Mouse (Mus musculus): ENCODE measurements at regions not wholly inside any gene's neighbourhood (a gene's known extent, or its start where the extent isn't known, plus 50 kb on each side); places are given as distances from the start of the nearest gene placed in this dataset.

- WGBS = 88% methylated on average over 9 of the region's 9 CpGs
- Histone ChIP-seq H3K4me2 (ENCODE audit: low read length) (no peak overlapping the region), H3K36me3 (ENCODE audit: control insufficient read depth, insufficient read depth, low read length) (no peaks in the 10 kb centered on the region), H3K9ac (ENCODE audit: low read depth, low read length) (no peak overlapping the region), H3K4me3 (ENCODE audit: low read depth, low read length) (no peak overlapping the region), H3K9me3 (replicated peaks; ENCODE audit: control insufficient read depth, low read length, poor library complexity, severe bottlenecking) (no peaks in the 10 kb centered on the region), H3K27ac (ENCODE audit: low read length) (no peak overlapping the region), H3K4me1 (ENCODE audit: control insufficient read depth, insufficient read depth, low read length) (peaks cover 3% of the 10 kb centered on the region; the same call in 1 of the 2 replicates), H3K27me3 (ENCODE audit: control insufficient read depth, insufficient read depth, low read depth, low read length) (no peaks in the 10 kb centered on the region)
- ATAC-seq = no peak
These were observed 87.2 kb upstream of the Slc22a12 start for GRCm38 (mm10) chr19:6629911-6630612.

DNA sequence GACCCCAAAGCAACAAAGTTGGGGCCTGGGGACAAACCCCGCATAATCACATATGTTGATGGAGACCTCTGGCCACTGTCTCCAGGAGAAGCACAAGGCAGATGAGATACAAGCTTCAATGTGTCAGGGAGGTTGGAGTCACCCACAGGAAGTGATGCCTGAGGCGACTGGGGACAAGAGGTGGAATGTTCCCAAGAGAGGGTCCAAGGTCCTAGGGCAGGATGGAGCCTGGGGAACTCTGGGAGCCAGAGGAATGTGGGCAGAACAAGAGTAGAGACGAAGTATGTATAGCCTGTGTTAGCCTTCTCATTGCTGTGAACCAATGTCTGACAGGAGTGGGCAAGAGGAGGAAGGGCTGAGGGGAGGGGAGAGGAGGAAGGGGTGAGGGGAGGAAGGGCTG, 82.7 kb upstream of the Slc22a12 start:
- no peaks in the 10 kb centered on the region for H3K4me1 ChIP-seq (ENCODE audit: control insufficient read depth, insufficient read depth, low read length)
- H3K4me2 ChIP-seq (ENCODE audit: low read length) = no peak overlapping the region
- H3K27ac ChIP-seq (ENCODE audit: low read length) = no peak overlapping the region
- H3K9ac ChIP-seq (ENCODE audit: low read depth, low read length) = no peak overlapping the region
- H3K36me3 ChIP-seq (ENCODE audit: control insufficient read depth, insufficient read depth, low read length) = no peaks in the 10 kb centered on the region
- H3K4me3 ChIP-seq (ENCODE audit: low read depth, low read length) = no peak overlapping the region
- H3K9me3 ChIP-seq (replicated peaks; ENCODE audit: control insufficient read depth, low read length, poor library complexity, severe bottlenecking) = no peaks in the 10 kb centered on the region
- H3K27me3 ChIP-seq (ENCODE audit: control insufficient read depth, insufficient read depth, low read depth, low read length) = no peaks in the 10 kb centered on the region
- ATAC-seq = no peak
- 73% methylated on average over 3 of the region's 3 CpGs for WGBS

DNA sequence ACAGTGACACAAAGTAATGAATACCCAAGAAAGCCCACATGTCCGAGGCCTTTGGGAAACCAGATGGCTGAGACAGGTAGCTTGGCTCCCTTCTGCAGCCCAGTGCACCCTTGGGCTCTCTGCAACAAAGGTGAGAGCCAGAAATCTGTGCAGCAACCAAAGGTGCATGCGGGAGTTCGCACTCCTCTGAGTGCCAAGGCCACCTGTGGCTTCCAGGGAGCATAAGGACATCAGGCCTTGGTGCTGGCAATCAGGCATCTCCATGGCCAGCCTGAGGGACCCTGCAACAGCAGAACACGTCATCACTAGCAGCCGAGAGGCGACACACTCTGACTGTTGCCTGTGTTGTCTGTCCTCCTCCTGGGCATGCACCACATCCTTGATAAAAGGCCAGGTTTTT, 78.2 kb upstream of the Slc22a12 start:
- no peak for ATAC-seq
- Histone ChIP-seq H3K27ac (ENCODE audit: low read length) (no peak overlapping the region), H3K27me3 (ENCODE audit: control insufficient read depth, insufficient read depth, low read depth, low read length) (no peaks in the 10 kb centered on the region), H3K4me3 (ENCODE audit: low read depth, low read length) (no peak overlapping the region), H3K9me3 (replicated peaks; ENCODE audit: control insufficient read depth, low read length, poor library complexity, severe bottlenecking) (no peaks in the 10 kb centered on the region), H3K9ac (ENCODE audit: low read depth, low read length) (no peak overlapping the region), H3K4me1 (ENCODE audit: control insufficient read depth, insufficient read depth, low read length) (no peaks in the 10 kb centered on the region), H3K36me3 (ENCODE audit: control insufficient read depth, insufficient read depth, low read length) (no peaks in the 10 kb centered on the region), H3K4me2 (ENCODE audit: low read length) (no peak overlapping the region)
- 93% methylated on average over 6 of the region's 6 CpGs for WGBS

DNA sequence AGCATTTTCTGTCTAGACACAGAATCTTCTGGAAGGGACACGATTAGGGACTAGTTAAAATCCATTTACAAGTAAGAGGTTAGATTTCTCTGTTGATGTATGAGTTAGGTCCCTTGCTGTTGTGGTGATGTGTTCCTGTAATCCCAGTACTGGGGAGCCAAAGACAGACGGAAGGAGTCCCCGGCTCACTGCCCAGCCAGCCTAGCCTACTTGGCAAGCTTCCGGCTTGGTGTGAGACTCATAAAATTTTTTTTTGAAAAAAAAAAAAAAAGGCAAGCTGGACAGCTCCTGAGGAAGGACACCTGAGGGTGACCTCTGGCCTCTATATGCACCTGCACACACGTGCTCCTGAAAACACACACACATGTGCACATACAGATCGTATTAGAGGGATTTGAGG, 76.7 kb upstream of the Slc22a12 start:
- H3K4me3 ChIP-seq (ENCODE audit: low read depth, low read length) = no peak overlapping the region
- ATAC-seq = no peak
- H3K4me2 ChIP-seq (ENCODE audit: low read length) = no peak overlapping the region
- no peak overlapping the region for H3K27ac ChIP-seq (ENCODE audit: low read length)
- H3K27me3 ChIP-seq (ENCODE audit: control insufficient read depth, insufficient read depth, low read depth, low read length) = no peaks in the 10 kb centered on the region
- WGBS = 78% methylated on average over 6 of the region's 6 CpGs
- no peak overlapping the region for H3K9ac ChIP-seq (ENCODE audit: low read depth, low read length)
- no peaks in the 10 kb centered on the region for H3K4me1 ChIP-seq (ENCODE audit: control insufficient read depth, insufficient read depth, low read length)
- no peaks in the 10 kb centered on the region for H3K9me3 ChIP-seq (replicated peaks; ENCODE audit: control insufficient read depth, low read length, poor library complexity, severe bottlenecking)
- H3K36me3 ChIP-seq (ENCODE audit: control insufficient read depth, insufficient read depth, low read length) = no peaks in the 10 kb centered on the region

- WGBS = 73% methylated on average over 5 of the region's 5 CpGs
- H3K4me1 ChIP-seq (ENCODE audit: control insufficient read depth, insufficient read depth, low read length) = no peaks in the 10 kb centered on the region
- H3K9ac ChIP-seq (ENCODE audit: low read depth, low read length) = no peak overlapping the region
- H3K27ac ChIP-seq (ENCODE audit: low read length) = no peak overlapping the region
- H3K9me3 ChIP-seq (replicated peaks; ENCODE audit: control insufficient read depth, low read length, poor library complexity, severe bottlenecking) = no peaks in the 10 kb centered on the region
- H3K4me2 ChIP-seq (ENCODE audit: low read length) = no peak overlapping the region
- H3K36me3 ChIP-seq (ENCODE audit: control insufficient read depth, insufficient read depth, low read length) = no peaks in the 10 kb centered on the region
- ATAC-seq = no peak
- no peak overlapping the region for H3K4me3 ChIP-seq (ENCODE audit: low read depth, low read length)
- no peaks in the 10 kb centered on the region for H3K27me3 ChIP-seq (ENCODE audit: control insufficient read depth, insufficient read depth, low read depth, low read length)
These were observed 73.8 kb upstream of the Slc22a12 start for GRCm38 (mm10) chr19:6616659-6617058.

GRCm38 (mm10) chr19:6612441-6612840, 69.6 kb upstream of the Slc22a12 start:
- Histone ChIP-seq H3K27me3 (ENCODE audit: control insufficient read depth, insufficient read depth, low read depth, low read length) (no peaks in the 10 kb centered on the region), H3K36me3 (ENCODE audit: control insufficient read depth, insufficient read depth, low read length) (no peaks in the 10 kb centered on the region), H3K9ac (ENCODE audit: low read depth, low read length) (no peak overlapping the region), H3K4me1 (ENCODE audit: control insufficient read depth, insufficient read depth, low read length) (peaks cover 2% of the 10 kb centered on the region; the same call in 1 of the 2 replicates), H3K27ac (ENCODE audit: low read length) (no peak overlapping the region), H3K4me2 (ENCODE audit: low read length) (no peak overlapping the region), H3K4me3 (ENCODE audit: low read depth, low read length) (no peak overlapping the region), H3K9me3 (replicated peaks; ENCODE audit: control insufficient read depth, low read length, poor library complexity, severe bottlenecking) (no peaks in the 10 kb centered on the region)
- WGBS = 88% methylated on average over 7 of the region's 7 CpGs
- ATAC-seq = no peak

- Histone ChIP-seq H3K36me3 (ENCODE audit: control insufficient read depth, insufficient read depth, low read length) (no peaks in the 10 kb centered on the region), H3K9me3 (replicated peaks; ENCODE audit: control insufficient read depth, low read length, poor library complexity, severe bottlenecking) (no peaks in the 10 kb centered on the region), H3K4me3 (ENCODE audit: low read depth, low read length) (no peak overlapping the region), H3K27ac (ENCODE audit: low read length) (no peak overlapping the region), H3K4me2 (ENCODE audit: low read length) (no peak overlapping the region), H3K27me3 (ENCODE audit: control insufficient read depth, insufficient read depth, low read depth, low read length) (no peaks in the 10 kb centered on the region), H3K4me1 (ENCODE audit: control insufficient read depth, insufficient read depth, low read length) (peaks cover 2% of the 10 kb centered on the region; the same call in 1 of the 2 replicates), H3K9ac (ENCODE audit: low read depth, low read length) (no peak overlapping the region)
- 87% methylated on average over 5 of the region's 5 CpGs for WGBS
- no peak for ATAC-seq
These were observed 69.1 kb upstream of the Slc22a12 start for GRCm38 (mm10) chr19:6611921-6612320.

DNA sequence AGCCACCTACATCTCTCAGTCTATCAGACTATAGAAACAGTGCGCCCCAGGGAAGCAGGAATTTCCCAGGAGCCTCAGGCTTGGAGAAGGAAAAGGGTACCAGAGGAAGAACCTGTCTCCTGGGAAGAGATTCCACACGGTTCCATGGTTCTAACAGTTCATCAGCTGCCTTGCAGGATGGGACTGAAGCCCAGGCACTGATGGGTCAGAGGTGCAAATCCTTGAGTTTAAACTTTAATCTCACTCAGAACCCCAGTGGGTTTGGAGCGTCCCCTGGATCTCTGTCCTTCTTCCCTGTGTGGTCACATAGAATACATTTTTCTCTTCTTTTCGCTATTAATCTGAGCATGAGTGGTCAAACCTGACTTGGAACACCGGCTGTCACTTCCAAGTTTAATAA, 67.9 kb upstream of the Slc22a12 start:
- Histone ChIP-seq H3K36me3 (ENCODE audit: control insufficient read depth, insufficient read depth, low read length) (no peaks in the 10 kb centered on the region), H3K4me1 (ENCODE audit: control insufficient read depth, insufficient read depth, low read length) (peaks cover 2% of the 10 kb centered on the region; the same call in 1 of the 2 replicates), H3K9me3 (replicated peaks; ENCODE audit: control insufficient read depth, low read length, poor library complexity, severe bottlenecking) (no peaks in the 10 kb centered on the region), H3K9ac (ENCODE audit: low read depth, low read length) (no peak overlapping the region), H3K4me2 (ENCODE audit: low read length) (no peak overlapping the region), H3K27ac (ENCODE audit: low read length) (no peak overlapping the region), H3K27me3 (ENCODE audit: control insufficient read depth, insufficient read depth, low read depth, low read length) (no peaks in the 10 kb centered on the region), H3K4me3 (ENCODE audit: low read depth, low read length) (no peak overlapping the region)
- WGBS = 78% methylated on average over 5 of the region's 5 CpGs
- no peak for ATAC-seq

DNA sequence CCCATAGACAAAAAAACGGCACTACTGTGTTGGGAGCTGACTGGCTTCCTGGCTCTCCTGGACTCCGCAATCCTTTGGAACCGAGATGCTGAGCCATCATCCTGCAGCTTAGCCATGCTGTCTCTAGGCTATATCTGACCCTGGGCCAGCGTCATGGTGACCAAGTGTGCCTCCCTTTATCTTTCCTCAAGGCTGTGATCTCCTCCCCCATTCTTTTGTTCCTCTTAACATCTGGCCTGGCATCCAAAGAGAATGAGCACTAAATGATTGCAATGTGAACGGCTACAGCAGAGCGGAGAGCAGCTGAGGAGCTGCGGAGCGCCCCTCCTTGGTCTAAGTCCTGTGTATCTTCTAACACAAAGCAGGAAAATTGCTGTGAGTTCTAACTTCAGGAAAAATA, 67.2 kb upstream of the Slc22a12 start:
- H3K27ac ChIP-seq (ENCODE audit: low read length) = no peak overlapping the region
- H3K9ac ChIP-seq (ENCODE audit: low read depth, low read length) = no peak overlapping the region
- peaks cover 2% of the 10 kb centered on the region; the same call in 1 of the 2 replicates for H3K4me1 ChIP-seq (ENCODE audit: control insufficient read depth, insufficient read depth, low read length)
- H3K4me2 ChIP-seq (ENCODE audit: low read length) = no peak overlapping the region
- H3K27me3 ChIP-seq (ENCODE audit: control insufficient read depth, insufficient read depth, low read depth, low read length) = no peaks in the 10 kb centered on the region
- no peak overlapping the region for H3K4me3 ChIP-seq (ENCODE audit: low read depth, low read length)
- 24% methylated on average over 8 of the region's 8 CpGs for WGBS
- H3K36me3 ChIP-seq (ENCODE audit: control insufficient read depth, insufficient read depth, low read length) = no peaks in the 10 kb centered on the region
- H3K9me3 ChIP-seq (replicated peaks; ENCODE audit: control insufficient read depth, low read length, poor library complexity, severe bottlenecking) = no peaks in the 10 kb centered on the region
- no peak for ATAC-seq

All from midbrain, embryonic 16.5 days (tissue).